In the genomic region with DNA sequence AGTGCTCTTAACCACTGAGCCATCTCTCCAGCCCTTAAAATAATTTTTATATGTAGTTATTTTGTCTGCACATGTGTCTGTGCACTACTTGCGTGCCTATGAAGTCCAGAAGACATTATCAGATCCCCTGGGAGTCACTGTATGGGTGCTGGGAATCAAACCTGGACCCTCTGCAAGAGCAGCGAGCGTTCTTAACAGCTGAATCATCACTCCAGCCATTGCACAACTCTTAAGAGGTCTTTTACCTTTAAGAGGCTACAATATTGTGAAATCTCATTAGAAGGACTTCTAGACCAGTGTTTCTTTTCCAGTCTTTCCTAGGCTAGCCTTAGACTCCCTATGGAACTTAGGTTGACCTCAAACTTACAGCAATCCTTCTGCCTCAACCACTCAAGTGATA, we compare ENCODE assay signal across 19 mouse cellular contexts. TPM values are rescaled to one million over a fixed set of nuclear protein-coding genes. Genes with fewer than 3 reads are reported as not detected.
DNase-seq lines count a peak whose midpoint lies in the region; ATAC-seq and TF ChIP-seq lines count a peak whose summit lies in the region.
"Had no signal": no experiment of that assay in that cellular context is flagged by ENCODE, and none has a peak within 500 bp of the region (broad histone marks: within the 10 kb centered on the region; RNA-seq: fewer than 3 reads in every experiment).

No protein-coding gene starts in this region.

- H3K9me3 ChIP-seq in lung, postnatal 0 days (ENCODE audit: low read length): no peaks in the 10 kb centered on the region
- H3K9me3 ChIP-seq: embryonic facial prominence, embryonic 12.5 days; forebrain, embryonic 15.5 days; G1E; heart, embryonic 13.5 days; hindbrain, embryonic 15.5 days had no signal

- WGBS in lung, postnatal 0 days: 73% methylated on average over 3 of the region's 3 CpGs
- 76% methylated on average over 3 of the region's 3 CpGs for WGBS in lung, adult 2 months

- TF ChIP-seq CTCF in lung, postnatal 0 days (IDR thresholded peaks at IDR 0.05): no peak
- TF ChIP-seq CTCF in lung, adult 2 months (IDR thresholded peaks at IDR 0.05; ENCODE audit: insufficient read depth, low read length): no peak

- H3K27me3 ChIP-seq in lung, postnatal 0 days (replicated peaks; ENCODE audit: insufficient read depth, low read length): no peaks in the 10 kb centered on the region
- H3K27me3 ChIP-seq: embryonic facial prominence, embryonic 12.5 days; forebrain, embryonic 15.5 days; heart, embryonic 13.5 days; hindbrain, embryonic 15.5 days had no signal

- peak; percentile 49; the same call in 1 of the 2 replicates for ATAC-seq in lung, postnatal 0 days
- ATAC-seq in granulocyte monocyte progenitor cell, adult 5-6 weeks (replicated peaks; ENCODE audit: poor library complexity, severe bottlenecking): peak; percentile 5; the same call in 1 of the 2 replicates
- 0 out of 2 replicates have a peak, but pooled peaks have one; percentile 27 for ATAC-seq in megakaryocyte, adult 5-6 weeks (ENCODE audit: poor library complexity, severe bottlenecking)
- ATAC-seq: CD4-positive, CD25-positive, alpha-beta regulatory T cell, adult 4 months; forebrain, embryonic 15.5 days had no signal

- intact Hi-C loops in left cerebral cortex, postnatal 36 days (cut with DNase I): no loop called here

- H3K4me2 ChIP-seq in lung, postnatal 0 days (replicated peaks; ENCODE audit: low read depth, low read length): no peak overlapping the region
- H3K4me2 ChIP-seq: embryonic facial prominence, embryonic 12.5 days; forebrain, embryonic 15.5 days; heart, embryonic 13.5 days; hindbrain, embryonic 15.5 days had no signal

- no peak for TF ChIP-seq POLR2A in lung, adult 2 months (IDR thresholded peaks at IDR 0.05; ENCODE audit: borderline replicate concordance, extremely low read depth, low read depth, low read length)

- peak; percentile 60 for DNase-seq in lung, postnatal 0 days (ENCODE audit: low spot score)
- no peak for DNase-seq in lung, adult 2 months
- no peak for DNase-seq in left cerebral cortex, postnatal 36 days (ENCODE audit: low spot score in 2 of 2)
- no peak for DNase-seq in spleen, postnatal 14 days (ENCODE audit: low spot score in 2 of 2)
- DNase-seq: adrenal gland, adult 8-10 months; adrenal gland, postnatal 36 days; B cell, adult 2 months; cerebellum, adult 11 months; cerebellum, adult 8-10 months; cerebellum, postnatal 14 days; heart, postnatal 36 days had no signal

- H3K9ac ChIP-seq in lung, postnatal 0 days (replicated peaks; ENCODE audit: low read depth): no peak overlapping the region
- H3K9ac ChIP-seq: embryonic facial prominence, embryonic 12.5 days; forebrain, embryonic 15.5 days; heart, embryonic 13.5 days; hindbrain, embryonic 15.5 days had no signal

- TF ChIP-seq EP300 in lung, postnatal 0 days (IDR thresholded peaks at IDR 0.05): peak; percentile 75

- no peaks in the 10 kb centered on the region for H3K36me3 ChIP-seq in lung, postnatal 0 days (ENCODE audit: insufficient read depth, low read length)
- H3K36me3 ChIP-seq: embryonic facial prominence, embryonic 12.5 days; forebrain, embryonic 15.5 days; hindbrain, embryonic 15.5 days had no signal

- H3K4me1 ChIP-seq in lung, postnatal 0 days (ENCODE audit: insufficient read depth, low read depth, low read length): peaks cover 12% of the 10 kb centered on the region; the same call in 1 of the 2 replicates
- peaks cover 20% of the 10 kb centered on the region for H3K4me1 ChIP-seq in lung, adult 2 months (ENCODE audit: control insufficient read depth, insufficient read depth, low read length)

- no peak overlapping the region for H3K4me3 ChIP-seq in lung, postnatal 0 days (ENCODE audit: low read depth, low read length)
- no peak overlapping the region for H3K4me3 ChIP-seq in lung, adult 2 months (replicated peaks; ENCODE audit: extremely low read depth, low read depth, low read length)
- H3K4me3 ChIP-seq: embryonic facial prominence, embryonic 12.5 days; forebrain, embryonic 15.5 days; heart, embryonic 13.5 days; hindbrain, embryonic 15.5 days had no signal

- H3K27ac ChIP-seq in lung, postnatal 0 days (ENCODE audit: low read length): no peak overlapping the region
- H3K27ac ChIP-seq: embryonic facial prominence, embryonic 12.5 days; forebrain, embryonic 15.5 days; heart, embryonic 13.5 days; hindbrain, embryonic 15.5 days had no signal

RNA-seq across cellular contexts. Expression of gene Pias1, which starts 21.7 kb away (rescaled TPM):
- 58.1 and 59.6 TPM in 2 replicates for polyA plus RNA-seq in lung, postnatal 0 days (2015; fragmentation: Nextera tagmentation; extraction: Ambion mirVana)
- 25.4 and 36.5 TPM in 2 replicates for polyA plus RNA-seq in lung, adult 2 months (2012; rRNA removed)
- 44.4 and 57.8 TPM in 2 replicates for total RNA-seq in granulocyte monocyte progenitor cell, adult 5-6 weeks (2014; fragmentation: Nextera tagmentation)
- total RNA-seq in granulocyte monocyte progenitor cell, adult 5-6 weeks (2017): 19.0 and 38.3 TPM in 2 replicates
- 92.7 and 96.1 TPM in 2 replicates for total RNA-seq in megakaryocyte, adult 5-6 weeks (2015)
- 43.3 and 47.9 TPM in 2 replicates for total RNA-seq in megakaryocyte, adult 5-6 weeks (2017)
- total RNA-seq in left cerebral cortex, postnatal 36 days (2021): 10 to 100 TPM; 57.3 to 65.2 TPM
